In the genomic region with DNA sequence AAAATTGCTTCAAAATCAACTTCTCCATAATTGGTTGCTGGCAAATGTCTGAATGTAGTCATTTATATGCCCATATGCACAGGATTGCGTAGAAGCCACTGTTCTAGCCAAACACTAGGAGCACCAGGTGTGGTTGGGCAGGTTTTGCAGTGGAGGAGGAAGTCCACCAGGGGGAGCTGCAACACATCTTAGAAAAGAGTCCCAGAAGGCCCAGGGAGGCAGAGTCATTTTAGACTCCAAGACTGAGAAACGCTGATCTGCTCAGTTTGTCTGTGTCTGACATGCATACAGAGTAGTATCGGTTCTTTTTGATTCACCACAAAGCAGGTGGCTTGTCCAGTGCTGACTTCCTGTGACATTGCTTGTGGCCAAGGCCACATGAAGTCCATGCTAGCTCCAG, we compare ENCODE assay signal across 9 mouse cellular contexts. TPM values are rescaled to one million over a fixed set of nuclear protein-coding genes. Genes with fewer than 3 reads are reported as not detected.
DNase-seq lines count a peak whose midpoint lies in the region; TF ChIP-seq lines count a peak whose summit lies in the region.
"Had no signal": no experiment of that assay in that cellular context is flagged by ENCODE, and none has a peak within 500 bp of the region (broad histone marks: within the 10 kb centered on the region; RNA-seq: fewer than 3 reads in every experiment).

No protein-coding gene starts in this region.

- TF ChIP-seq CTCF in lung, adult 2 months (IDR thresholded peaks at IDR 0.05; ENCODE audit: insufficient read depth, low read length): peak; percentile 85

- H3K4me3 ChIP-seq in lung, adult 2 months (replicated peaks; ENCODE audit: extremely low read depth, low read depth, low read length): no peak overlapping the region
- H3K4me3 ChIP-seq: heart, embryonic 13.5 days had no signal

- peak; percentile 81 for DNase-seq in A20 (ENCODE audit: low read depth, low spot score)
- peak; percentile 87 for DNase-seq in R1 (ENCODE audit: low read depth, low spot score)
- peak; percentile 93 to 96 for DNase-seq in cerebellum, postnatal 10 days
- DNase-seq in gastrocnemius, postnatal 10 days: peak; percentile 80
- peak; percentile 83 to 91 for DNase-seq in kidney, postnatal 36 days
- DNase-seq in lung, adult 2 months: peak; percentile 77
- peak; percentile 53 for DNase-seq in retina, adult 2 months (ENCODE audit: low read depth, low spot score)
- peak; percentile 85 for DNase-seq in thymus, postnatal 25 days

- 20% methylated on average over 3 of the region's 3 CpGs for WGBS in lung, adult 2 months

- no peaks in the 10 kb centered on the region for H3K4me1 ChIP-seq in lung, adult 2 months (ENCODE audit: control insufficient read depth, insufficient read depth, low read length)

- TF ChIP-seq POLR2A in lung, adult 2 months (IDR thresholded peaks at IDR 0.05; ENCODE audit: borderline replicate concordance, extremely low read depth, low read depth, low read length): no peak

RNA-seq across cellular contexts. Expression of a gene that starts 3.2 kb away (rescaled TPM):
- under 1 TPM in 1 of 2 experiments, not detected in 1; 0.16 TPM for total RNA-seq in gastrocnemius, postnatal 10 days (2021)
- not detected in 2 replicates for polyA plus RNA-seq in lung, adult 2 months (2012; rRNA removed)
